Mouse (Mus musculus) CD8-positive naive resting alpha-beta T cell, adult 2 months (primary cell): ENCODE data around the gene Gtsf1.
"Not testable (repeated sequence)": the region's sequence is repeated elsewhere in the genome, so short reads cannot be mapped to it uniquely, and the experiment has no call there.

ENCODE experiments used
- DNase-seq, 2 experiments: peaks; one replicate each; pipeline ENCODE4 v3.0.0; 2022; ENCODE audit warnings: low read depth in 2 of 2, low spot score in 2 of 2

The Gtsf1 gene

DNA sequence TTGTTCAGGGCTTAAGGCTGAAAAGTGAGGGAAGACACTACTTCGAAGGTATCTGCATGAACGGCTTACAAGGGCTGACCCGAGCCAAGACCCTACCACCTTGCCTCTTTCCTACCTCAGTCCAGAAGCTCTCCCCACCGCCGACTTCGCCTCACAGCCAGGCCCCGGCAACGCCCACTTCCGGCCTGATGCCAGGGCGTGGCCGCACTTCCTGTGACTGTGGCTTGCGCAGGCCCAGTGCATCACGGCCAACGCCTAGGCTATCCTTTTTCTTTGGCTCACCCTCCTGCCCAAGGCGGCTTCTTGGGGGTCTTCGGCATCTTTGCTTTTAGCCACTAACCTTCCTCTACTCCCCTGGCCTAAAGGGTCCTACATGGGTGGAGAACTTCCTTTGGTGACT lies at the start of gene Gtsf1:
Gtsf1 (minus strand) TSS at position 230 of the 400 bp plus-strand sequence.
- DNase-seq, result no peak

DNA sequence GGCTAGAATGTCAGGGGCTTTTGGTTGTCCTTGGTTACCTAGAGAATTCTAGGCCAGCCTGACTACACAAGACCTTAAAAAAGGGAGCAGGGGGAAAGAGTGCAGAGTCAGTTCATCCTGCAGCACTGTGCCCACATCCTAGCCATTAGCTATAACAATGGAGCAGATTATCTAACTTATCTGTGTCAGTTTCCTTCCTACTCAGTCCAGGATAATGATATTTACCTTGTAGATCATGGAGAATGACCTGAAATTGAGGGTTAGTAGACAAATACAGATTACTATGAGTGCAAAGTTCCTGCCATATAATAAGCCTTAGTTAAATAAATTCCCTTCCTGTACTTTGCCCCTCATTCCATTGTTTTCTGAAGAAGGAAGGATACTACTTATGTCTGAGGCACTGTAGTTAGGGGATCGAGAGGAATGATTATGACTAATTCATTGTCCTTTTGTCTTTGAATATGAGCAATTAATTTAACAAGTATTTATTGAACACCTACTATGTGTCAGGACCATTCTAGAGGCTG lies 48.9 kb upstream of the Gtsf1 start:
- DNase-seq, result no peak

DNA sequence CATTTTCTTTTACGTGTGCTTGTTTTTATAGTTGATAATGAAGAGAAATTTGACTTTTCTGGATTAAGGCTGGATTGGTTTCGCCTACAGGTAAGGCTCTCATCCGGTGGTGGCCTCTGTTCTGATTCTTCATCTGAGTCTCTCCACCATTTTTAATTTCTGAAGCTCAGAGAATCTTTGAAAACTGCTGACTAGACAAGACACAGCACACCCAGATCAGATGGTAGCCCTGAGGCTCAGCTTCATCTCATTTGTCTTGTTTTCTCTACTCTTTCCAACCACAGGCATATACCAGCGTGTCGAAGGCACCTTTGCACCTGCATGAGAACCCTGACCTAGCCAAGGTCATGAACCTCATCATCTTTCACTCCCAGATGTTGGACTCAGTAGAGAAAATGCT lies 43.5 kb upstream of the Gtsf1 start:
- no peak for DNase-seq

DNA sequence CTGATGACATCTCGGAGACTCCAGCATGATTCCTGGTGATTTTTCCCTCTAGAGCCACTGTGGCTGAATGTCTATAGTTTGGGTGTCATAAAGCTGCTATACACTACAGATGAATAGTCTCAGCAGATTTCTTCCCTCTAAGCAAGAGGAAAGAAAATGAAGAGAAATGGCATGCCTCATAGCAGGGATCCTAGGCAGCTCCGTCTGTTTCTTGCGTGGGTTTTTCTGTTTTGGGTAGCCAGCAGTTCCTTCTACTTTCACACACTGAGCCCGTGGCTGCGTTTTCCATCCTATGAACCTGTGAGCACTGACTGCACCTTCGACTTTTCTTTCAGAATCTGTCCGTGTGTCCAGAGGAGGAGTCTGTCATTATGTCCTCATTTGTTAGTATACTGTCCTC lies 42.9 kb upstream of the Gtsf1 start:
- no peak for DNase-seq

DNA sequence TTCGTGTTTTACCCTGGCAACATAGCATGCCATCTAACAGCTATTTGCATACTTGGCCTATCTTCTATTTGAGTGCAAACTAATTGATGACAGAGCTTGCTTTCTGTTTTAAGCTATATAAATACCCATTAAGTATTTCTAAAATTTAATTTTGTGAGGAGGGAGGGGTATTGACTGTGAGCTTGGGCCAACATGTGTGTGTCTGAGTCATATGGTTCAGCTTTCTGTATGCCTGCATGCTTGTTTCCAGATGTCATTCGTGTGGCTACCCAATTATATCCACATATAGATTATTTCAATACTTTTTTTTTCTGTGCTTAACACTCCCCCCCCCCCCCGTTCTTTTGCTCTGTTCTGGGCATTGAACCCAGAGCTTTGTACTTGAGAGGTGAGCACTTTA lies 42.0 kb upstream of the Gtsf1 start:
- DNase-seq, result no peak

DNA sequence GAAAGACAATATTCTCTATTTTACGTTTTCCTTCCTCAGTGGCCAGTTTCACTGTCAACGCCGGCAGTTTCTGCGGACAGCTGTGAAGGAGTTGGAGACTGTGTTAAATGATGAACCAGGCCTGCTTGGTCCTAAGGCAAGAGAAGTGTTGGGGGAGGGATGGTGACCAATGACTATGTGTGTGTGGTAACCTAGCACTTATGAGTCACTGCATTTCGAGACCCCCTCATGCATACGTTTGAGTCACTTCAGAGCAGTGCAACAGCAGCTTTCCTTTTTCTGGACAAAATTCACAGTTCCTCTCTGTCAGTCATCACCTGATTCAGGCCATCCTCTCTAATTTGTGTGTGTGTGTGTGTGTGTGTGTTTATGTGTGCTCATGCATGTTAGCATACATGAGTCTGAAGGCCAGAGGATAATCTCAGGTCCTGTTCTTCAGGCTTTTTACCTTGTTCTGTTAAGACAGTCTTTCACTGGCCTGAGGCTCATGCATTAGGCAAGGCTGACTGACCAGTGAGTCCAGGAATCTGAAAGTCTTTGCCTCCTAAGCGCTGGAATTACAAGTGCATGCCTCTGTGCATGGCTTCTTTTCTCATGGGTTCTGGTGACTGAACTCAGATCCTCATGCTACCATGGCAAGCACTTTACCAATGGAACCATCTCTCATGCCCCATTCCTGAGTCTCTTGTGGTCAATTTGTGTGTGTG lies 41.4 kb upstream of the Gtsf1 start:
- no peak for DNase-seq

DNA sequence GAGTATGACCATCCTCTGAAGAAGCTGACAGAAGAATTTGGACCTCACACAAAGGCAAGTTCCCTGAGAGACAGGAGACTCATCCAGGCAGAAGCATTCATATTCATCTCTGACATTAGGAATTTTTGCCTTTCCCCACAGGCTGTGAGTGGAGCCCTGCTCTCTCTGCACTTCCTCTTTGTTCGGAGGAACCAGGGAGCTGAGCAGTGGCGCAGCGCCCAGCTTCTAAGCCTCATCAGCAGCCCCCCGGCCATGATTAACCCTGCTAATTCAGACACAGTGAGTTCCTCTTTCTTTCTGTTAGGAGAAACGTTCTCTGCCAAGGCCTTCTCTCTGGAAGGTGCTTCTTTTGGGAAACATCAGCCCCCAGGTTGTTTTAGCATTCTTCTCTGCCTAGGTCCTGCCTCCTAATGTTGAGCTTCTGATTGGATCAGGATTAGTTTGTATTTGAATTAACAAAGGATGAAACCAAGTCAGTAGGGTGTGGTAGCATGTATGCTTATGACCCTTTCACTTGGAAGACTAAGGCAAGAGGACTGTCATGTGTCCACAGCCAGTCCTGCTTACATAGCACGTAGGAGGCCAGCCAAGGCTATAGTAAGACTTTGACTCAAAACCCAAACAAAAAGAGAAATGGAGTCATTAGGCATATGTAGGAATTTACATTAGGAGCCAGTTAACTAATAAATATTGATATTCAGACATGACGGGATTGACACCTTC lies 32.4 kb upstream of the Gtsf1 start:
- DNase-seq, result no peak

DNA sequence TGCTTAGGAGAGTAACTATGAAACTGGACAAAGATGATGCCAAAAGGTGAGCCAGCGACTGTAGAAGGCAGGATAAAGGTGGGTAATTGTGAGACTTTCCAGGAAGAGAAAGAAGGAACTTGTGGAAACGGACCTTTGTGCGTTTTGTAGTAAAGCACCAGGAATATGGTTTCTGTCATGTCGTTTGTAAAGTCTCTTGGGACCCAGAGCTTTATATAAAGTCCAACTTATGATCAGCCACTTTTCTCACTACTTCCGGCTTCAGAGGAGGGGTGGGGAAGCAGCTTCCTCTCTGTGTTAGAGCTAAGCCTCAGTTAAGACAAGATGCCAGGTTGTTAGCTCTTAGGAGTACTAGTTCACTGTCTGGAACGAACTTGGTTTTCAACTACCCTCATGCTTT lies 24.2 kb upstream of the Gtsf1 start:
- DNase-seq, result no peak

DNA sequence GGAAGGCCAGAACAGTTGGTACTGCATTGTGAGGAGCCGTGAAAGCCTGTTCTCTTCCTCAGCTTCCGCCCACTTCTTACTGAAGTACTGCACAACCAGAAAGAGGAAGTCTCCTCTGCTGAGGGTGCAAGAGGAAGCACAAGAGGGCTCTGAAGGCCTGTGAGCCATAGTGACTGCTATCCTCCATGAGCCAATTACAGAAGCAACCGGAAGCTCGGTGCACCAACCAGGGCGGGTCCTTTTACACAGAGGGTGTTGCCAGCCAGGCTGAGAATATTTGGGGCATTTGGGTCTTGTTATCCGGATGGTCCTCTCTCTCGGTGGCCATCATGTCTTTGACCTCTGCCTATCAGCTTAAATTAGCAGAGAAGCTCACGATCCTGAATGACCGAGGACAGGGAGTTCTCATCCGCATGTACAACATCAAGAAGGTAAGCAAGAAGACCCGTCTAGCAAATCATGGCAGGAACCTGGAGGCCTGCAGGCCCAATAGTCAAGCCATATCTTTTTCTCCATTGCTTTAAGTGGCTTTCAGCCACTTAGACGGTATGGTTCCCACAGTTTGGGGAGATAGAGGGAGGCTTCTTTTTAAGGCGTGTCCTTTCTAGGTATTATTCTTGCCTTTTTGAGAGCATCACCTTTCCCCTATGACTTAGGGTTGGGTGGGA lies 23.4 kb upstream of the Gtsf1 start, which contains the start of gene Nckap1l:
Nckap1l (plus strand) TSS at position 244 of the 668 bp plus-strand sequence.
- peak; percentile 70 to 81 for DNase-seq

DNA sequence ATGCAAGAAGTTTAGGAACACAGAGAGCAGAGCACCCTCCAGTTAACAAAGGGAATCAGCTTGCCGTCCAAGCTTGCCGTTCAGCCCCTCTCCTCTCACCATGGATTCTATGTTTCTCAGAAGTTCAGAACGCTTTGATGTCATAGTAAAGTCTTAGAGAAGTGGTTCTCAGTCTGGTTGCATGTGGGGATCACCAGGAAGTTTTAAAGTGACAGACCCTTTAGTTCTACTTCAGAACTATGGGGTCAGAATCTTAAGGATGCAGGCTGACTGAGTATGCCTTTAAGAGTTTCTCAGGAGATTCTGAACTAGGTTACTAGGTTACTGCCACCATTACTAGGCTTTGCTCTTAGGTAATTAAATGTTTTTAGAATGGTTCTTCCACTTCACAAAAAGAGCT lies 18.1 kb upstream of the Gtsf1 start, which contains the start of gene Gtsf2:
Gtsf2 (minus strand) TSS at position 101 of the 400 bp plus-strand sequence.
- DNase-seq, result no peak

DNA sequence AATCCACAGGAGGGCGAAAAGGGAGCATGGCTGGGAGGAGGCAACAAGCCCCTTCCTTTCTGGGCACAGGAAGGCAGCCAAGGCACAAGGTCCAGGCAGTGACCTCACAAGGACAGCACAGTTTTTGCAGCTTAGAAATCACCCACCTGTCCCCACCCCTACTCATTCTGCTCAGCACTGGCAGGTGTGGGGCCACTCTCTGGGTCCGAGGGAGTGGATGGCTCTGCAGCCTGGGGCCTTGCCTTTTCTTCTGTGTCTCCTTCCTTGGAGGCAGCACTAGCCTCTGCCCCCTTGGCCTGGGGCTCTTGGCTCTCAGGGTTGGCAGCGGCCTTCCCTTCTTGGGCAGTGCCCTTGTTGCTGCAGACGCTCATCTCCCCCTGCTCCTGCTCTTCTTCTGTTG lies 15.7 kb upstream of the Gtsf1 start:
- not testable (repeated sequence) for DNase-seq

DNA sequence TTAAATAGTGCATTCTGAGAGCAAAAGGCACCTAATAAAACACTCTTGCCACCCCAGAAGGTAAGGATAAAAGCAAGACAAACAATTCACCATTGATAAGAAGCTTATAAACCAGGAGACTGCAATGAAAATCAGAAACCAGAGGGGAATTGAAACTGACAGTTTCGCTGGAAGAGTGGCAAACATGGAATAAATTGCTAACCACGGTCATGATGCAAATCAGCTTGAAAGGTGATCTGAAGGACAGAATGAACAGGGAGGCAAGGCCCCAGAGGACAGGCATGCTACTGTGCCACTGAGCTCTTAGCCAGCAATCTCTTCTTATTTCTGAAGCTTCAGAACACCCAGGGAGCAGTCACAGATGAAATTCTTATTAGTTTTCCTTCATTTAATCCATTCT lies 3.3 kb downstream of the Gtsf1 start:
- DNase-seq, result no peak

DNA sequence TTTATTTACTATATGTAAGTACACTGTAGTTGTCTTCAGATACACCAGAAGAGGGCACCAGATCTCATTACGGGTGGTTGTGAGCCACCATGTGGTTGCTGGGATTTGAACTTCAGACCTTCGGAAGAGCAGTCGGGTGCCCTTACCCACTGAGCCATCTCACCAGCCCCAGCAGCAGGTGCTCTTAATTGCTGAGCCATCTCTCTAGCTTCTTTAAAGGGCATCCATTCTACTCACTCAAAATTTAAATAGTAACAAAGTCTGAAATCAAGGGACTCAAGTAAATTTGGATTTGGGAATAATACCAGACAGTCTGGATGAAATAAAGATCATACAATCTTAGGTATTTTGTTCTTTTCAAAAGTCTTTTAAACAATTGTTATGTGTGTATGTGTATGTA lies 24.7 kb downstream of the Gtsf1 start:
- DNase-seq, result not testable (repeated sequence)

DNA sequence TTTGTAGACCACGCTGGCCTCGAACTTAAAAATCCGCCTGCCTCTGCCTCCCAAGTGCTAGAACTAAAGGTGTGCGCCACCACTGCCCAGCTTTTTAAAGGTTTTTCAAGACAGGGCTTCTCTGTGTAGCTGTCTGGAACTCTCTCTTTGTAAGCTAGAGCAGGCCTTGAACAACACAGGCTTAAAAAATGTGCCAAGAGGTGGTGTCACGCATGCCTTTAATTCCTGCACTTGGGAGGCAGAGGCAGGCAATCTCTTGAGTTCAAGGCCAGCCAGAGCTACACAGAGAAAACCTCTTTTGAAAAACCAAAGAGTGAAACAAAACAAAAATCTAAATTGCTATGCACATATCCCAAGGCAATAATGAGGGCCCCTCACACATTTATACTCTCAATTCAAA lies 28.9 kb downstream of the Gtsf1 start:
- no peak for DNase-seq

DNA sequence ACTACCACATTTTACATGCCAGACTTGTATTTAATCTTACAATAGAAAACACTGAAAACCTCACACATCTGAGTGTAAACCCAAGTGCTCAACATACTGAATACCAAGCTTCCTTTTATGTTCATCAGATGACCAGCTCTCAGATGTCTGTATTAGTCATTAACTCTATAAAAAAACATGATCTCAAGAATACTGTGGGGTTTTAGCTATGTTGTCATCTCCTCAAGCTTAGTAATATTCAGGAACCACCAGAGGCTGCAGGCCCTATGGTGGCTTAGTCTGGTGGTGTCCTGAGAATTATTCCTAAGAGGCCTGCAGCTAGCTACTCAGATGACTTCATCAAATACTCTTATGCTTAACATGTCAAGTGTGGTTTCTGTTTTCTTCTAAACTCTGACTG lies 36.7 kb downstream of the Gtsf1 start:
- DNase-seq, result no peak

DNA sequence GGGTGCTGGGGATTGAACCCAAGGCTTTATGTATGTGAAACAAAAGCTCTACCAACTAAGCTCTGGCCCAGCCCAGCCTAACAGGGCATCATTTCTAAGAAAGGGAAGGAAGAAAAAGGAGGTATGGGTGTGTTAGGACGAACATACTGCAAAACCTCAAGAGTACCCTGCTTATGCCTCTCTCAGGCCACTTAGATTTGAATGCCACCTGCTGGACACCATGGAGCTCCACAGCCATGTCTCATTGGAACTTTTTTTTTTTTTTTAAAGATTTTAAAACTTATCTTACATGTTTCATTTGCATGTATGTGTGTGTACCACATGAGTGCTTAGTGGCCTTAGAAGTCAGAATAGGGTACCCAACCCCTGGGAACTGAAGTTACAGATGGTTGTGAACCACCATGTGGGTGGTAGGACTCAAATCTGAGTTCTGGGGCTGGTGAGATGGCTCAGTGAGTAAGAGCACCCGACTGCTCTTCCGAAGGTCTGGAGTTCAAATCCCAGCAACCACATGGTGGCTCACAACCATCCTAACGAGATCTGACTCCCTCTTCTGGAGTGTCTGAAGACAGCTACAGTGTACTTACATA lies 41.6 kb downstream of the Gtsf1 start:
- no peak for DNase-seq

DNA sequence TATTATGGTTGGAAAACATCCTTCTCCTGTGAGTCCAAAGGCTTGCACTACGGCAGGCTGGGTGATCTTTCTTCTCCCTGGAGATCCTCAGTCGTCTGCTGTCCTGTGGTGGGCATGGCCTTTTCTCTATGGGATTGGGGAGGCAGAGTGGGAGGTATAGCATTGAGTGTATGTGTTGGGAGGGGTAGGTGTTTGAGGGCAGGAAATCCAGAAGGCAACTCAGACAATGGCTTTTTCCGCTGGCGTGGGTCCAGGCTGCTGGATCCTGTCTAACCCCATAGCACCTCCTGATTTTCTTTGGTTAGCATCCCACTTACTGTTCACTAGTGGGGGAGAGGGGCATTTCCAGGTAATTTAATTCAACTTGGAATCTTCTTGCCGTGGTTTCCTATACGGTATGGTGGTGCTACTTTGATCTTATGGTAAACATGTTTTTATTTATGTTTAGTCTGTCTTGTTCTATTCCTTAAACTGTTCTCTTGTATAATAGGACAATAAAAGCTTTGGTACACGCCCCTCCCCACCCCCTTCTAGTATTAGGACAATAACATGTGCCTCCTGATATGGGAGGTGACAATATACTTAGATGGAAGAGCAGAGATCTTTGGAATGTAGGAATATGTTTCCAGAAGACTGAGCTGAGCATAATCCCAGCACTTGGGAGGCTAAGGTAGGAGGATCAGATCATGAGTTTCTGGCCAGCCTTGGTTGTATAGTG lies 46.3 kb downstream of the Gtsf1 start:
- DNase-seq, result no peak

DNA sequence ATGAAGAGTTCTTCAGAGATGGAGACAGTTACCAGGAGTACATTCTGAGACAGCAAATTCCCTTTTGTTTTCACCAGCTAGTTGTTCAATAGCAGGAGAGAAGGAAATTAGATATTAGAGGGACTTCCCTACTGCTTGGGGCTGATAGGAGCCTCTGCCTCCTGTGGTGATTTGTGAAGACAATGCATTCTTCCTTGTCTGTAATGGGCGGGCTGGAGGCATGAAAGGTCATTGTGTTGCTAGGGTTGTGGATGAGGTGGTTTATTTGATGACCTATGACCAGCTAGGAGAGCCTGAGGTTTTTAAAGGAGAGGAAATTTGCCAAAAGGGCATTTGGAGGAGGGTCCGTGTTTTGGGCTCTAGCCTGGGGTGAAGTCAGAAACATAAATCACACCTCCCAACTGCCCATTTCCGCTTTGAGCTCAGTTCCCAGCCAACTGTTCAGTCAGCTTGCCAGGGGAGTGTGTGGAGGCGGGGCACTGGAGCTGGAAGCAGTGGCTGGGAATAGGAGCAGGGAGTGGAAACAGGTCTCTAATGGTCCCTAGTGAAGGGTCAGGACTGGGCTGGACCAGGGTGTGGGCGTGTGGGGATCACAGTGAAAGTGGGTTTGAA lies 47.4 kb downstream of the Gtsf1 start:
- no peak for DNase-seq

DNA sequence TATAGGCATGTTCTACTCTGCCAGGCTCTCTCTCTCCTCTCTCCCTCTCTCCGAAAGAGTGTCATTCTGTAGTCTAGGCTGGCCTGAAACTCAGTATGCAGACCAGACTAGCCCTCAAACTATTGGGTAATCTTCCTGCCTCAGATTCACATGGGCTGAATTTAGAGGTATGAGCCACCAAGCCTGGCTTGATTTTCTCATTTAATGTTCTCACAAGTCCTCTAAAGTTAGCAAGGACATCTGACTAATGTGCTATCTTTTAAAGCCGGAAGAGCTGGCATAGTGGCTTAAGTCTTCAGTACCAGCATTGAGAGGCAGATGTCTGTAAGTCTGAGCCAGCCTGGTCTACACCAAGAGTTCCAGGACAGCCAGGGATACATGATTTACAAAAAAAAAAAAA lies 48.2 kb downstream of the Gtsf1 start:
- DNase-seq, result no peak

DNA sequence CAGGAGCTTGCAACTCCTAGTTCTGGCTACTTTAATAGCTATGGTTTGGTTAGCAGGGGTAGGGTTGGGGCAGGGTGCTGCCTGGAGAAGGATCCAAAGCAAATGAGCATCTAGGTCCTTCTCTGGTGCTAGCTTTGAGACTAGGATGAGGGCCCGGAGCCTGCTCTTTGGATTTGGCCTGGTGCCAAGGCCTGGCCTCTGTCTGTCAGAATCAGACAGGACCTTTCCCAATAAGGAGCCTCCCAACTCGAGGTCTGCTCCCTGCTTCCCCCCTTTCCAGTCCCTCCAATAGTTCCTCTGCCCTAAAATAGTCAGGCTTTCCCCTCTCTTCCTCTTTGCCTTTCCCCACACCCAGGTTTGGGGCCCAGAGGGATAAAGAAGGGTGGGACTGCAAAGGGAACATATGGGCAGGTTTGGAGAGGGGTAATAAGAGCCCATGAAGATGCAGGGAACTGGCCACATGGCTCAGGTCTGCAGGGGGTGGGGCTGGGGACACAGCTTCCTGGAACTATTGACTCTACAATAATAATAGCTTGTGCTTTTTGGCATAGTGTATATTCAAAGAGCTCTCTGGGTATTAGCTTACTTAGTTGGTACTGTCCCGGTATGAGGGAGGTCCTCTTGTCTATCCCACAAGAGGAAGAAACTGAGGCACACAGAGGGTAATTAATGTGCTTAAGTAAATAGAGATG lies 51.5 kb downstream of the Gtsf1 start:
- DNase-seq, result no peak
